Mouse (Mus musculus): ENCODE data around the gene Trcg1. TPM values are rescaled to one million over a fixed set of nuclear protein-coding genes. Genes with fewer than 3 reads are reported as not detected.

Trcg1 gene
- polyA plus RNA-seq, 1 experiment from 2014 or later = not detected

- peaks cover 20% of the 10 kb centered on the region for H3K36me3 ChIP-seq (ENCODE audit: control insufficient read depth, insufficient read depth, low read length)
- no peaks in the 10 kb centered on the region for H3K9me3 ChIP-seq (ENCODE audit: control insufficient read depth, low read length)
- DNase-seq (ENCODE audit: low spot score) (peak; percentile 69), ATAC-seq (ENCODE audit: low read depth) (peak; percentile 82)
- 0% methylated on average over 27 of the region's 87 CpGs for WGBS
- H3K27ac ChIP-seq (replicated peaks; ENCODE audit: low read depth, low read length) = peak within 1 kb of the TSS; percentile 79
- H3K27me3 ChIP-seq (replicated peaks; ENCODE audit: control insufficient read depth, insufficient read depth, low read length) = no peaks in the 10 kb centered on the region
- peaks cover 14% of the 10 kb centered on the region for H3K4me1 ChIP-seq (ENCODE audit: control insufficient read depth, insufficient read depth, low read length)
- peak within 1 kb of the TSS; percentile 92 for H3K4me2 ChIP-seq (ENCODE audit: low read depth, low read length)
- peak within 1 kb of the TSS; percentile 92 for H3K9ac ChIP-seq (ENCODE audit: low read depth, low read length)
- H3K4me3 ChIP-seq (ENCODE audit: low read depth, low read length) = peak within 1 kb of the TSS; percentile 67
Measured at GRCm38 (mm10) chr9:57261913-57262794, 25.8 kb downstream of the Trcg1 start, which contains the start of gene 1700017B05Rik. TSS of gene 1700017B05Rik (minus strand) at chr9:57262612.

GRCm38 (mm10) chr9:57262795-57263684, 26.7 kb downstream of the Trcg1 start:
- no peaks in the 10 kb centered on the region for H3K27me3 ChIP-seq (replicated peaks; ENCODE audit: control insufficient read depth, insufficient read depth, low read length)
- no peaks in the 10 kb centered on the region for H3K9me3 ChIP-seq (ENCODE audit: control insufficient read depth, low read length)
- peak overlapping the region; percentile 92 for H3K9ac ChIP-seq (ENCODE audit: low read depth, low read length)
- peaks cover 14% of the 10 kb centered on the region for H3K4me1 ChIP-seq (ENCODE audit: control insufficient read depth, insufficient read depth, low read length)
- 0 out of 2 replicates have a peak overlapping the region, but pooled peaks have one; percentile 79 for H3K27ac ChIP-seq (replicated peaks; ENCODE audit: low read depth, low read length)
- ATAC-seq (ENCODE audit: low read depth) = no peak
- peaks cover 11% of the 10 kb centered on the region for H3K36me3 ChIP-seq (ENCODE audit: control insufficient read depth, insufficient read depth, low read length)
- H3K4me2 ChIP-seq (ENCODE audit: low read depth, low read length) = peak overlapping the region; percentile 92
- no peak for DNase-seq (ENCODE audit: low spot score)
- 51% methylated on average over 13 of the region's 13 CpGs for WGBS
- H3K4me3 ChIP-seq (ENCODE audit: low read depth, low read length) = peak overlapping the region; percentile 67

DNA sequence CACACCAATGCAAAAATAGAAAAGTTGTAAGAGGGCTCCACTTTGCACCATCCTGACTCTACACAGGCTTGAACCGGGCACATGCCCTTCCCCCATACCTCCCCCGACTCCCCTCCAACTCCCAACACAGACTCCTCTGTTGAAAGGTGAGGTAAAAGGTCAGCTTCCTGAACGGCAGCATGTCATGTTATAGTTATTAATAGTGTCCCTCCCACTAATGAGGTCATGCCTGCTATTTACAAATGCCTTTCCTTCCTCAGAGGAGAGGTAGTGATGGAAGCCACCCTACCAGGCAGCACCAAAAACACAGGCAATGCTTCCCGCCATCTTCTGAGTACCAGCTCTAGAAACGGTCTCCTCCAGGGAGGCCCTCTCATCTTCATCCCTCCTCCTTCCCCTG, 28.8 kb downstream of the Trcg1 start:
- WGBS = 32% methylated on average over 5 of the region's 5 CpGs
- Histone ChIP-seq H3K4me2 (ENCODE audit: low read depth, low read length) (no peak overlapping the region), H3K9me3 (ENCODE audit: control insufficient read depth, low read length) (no peaks in the 10 kb centered on the region), H3K27me3 (replicated peaks; ENCODE audit: control insufficient read depth, insufficient read depth, low read length) (no peaks in the 10 kb centered on the region), H3K27ac (replicated peaks; ENCODE audit: low read depth, low read length) (no peak overlapping the region), H3K4me3 (ENCODE audit: low read depth, low read length) (no peak overlapping the region), H3K4me1 (ENCODE audit: control insufficient read depth, insufficient read depth, low read length) (peaks cover 16% of the 10 kb centered on the region), H3K9ac (ENCODE audit: low read depth, low read length) (no peak overlapping the region), H3K36me3 (ENCODE audit: control insufficient read depth, insufficient read depth, low read length) (no peaks in the 10 kb centered on the region)
- ATAC-seq (ENCODE audit: low read depth) = no peak
- DNase-seq (ENCODE audit: low spot score) = no peak

DNA sequence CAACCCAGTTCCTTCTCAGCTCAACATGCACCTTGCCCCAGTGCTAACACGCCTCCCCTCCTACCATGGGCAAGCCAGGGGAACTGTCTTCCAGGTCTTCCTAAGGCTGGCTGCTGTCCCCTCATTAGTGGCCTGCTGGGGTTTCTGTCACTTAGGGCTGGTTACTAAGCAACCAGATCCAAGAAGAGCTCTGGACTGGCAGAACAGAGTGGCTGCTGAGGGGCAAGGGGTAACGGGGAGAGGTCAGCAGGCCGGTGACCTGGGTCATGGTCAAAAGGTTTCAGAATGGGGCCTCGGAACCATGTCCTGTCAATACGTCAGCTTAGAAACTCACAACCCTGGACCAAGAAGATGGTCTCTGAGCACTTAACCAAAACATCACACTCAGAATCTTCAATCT, 31.1 kb downstream of the Trcg1 start:
- Histone ChIP-seq H3K27me3 (replicated peaks; ENCODE audit: control insufficient read depth, insufficient read depth, low read length) (no peaks in the 10 kb centered on the region), H3K27ac (replicated peaks; ENCODE audit: low read depth, low read length) (no peak overlapping the region), H3K4me2 (ENCODE audit: low read depth, low read length) (no peak overlapping the region), H3K36me3 (ENCODE audit: control insufficient read depth, insufficient read depth, low read length) (no peaks in the 10 kb centered on the region), H3K4me1 (ENCODE audit: control insufficient read depth, insufficient read depth, low read length) (peaks cover 8% of the 10 kb centered on the region; the same call in 1 of the 2 replicates), H3K9ac (ENCODE audit: low read depth, low read length) (no peak overlapping the region), H3K4me3 (ENCODE audit: low read depth, low read length) (no peak overlapping the region), H3K9me3 (ENCODE audit: control insufficient read depth, low read length) (no peaks in the 10 kb centered on the region)
- 48% methylated on average over 5 of the region's 5 CpGs for WGBS
- ATAC-seq (ENCODE audit: low read depth) (no peak), DNase-seq (ENCODE audit: low spot score) (no peak)

DNA sequence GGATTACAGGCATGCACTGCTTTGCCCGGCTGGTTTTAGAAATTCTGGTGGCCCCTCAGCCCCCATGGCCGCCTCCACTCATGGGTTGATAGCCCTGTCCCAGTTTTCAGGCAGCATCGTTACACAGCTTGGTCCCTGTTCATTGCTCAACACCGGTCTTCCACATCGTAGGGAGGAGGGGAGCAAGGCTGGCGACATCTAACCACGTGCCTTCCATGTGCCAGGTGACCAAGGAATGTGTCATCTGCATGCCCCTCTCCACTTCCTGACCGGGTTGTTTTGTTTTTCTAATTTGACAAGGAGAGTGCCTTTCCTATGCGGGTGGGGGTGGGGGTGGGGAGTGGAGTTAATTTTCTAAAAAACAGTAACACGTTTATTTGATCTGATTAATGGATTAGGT, 31.7 kb downstream of the Trcg1 start:
- no peaks in the 10 kb centered on the region for H3K36me3 ChIP-seq (ENCODE audit: control insufficient read depth, insufficient read depth, low read length)
- peaks cover 8% of the 10 kb centered on the region; the same call in 1 of the 2 replicates for H3K4me1 ChIP-seq (ENCODE audit: control insufficient read depth, insufficient read depth, low read length)
- no peak for ATAC-seq (ENCODE audit: low read depth)
- no peak overlapping the region for H3K9ac ChIP-seq (ENCODE audit: low read depth, low read length)
- H3K27ac ChIP-seq (replicated peaks; ENCODE audit: low read depth, low read length) = no peak overlapping the region
- H3K27me3 ChIP-seq (replicated peaks; ENCODE audit: control insufficient read depth, insufficient read depth, low read length) = no peaks in the 10 kb centered on the region
- WGBS = 22% methylated on average over 10 of the region's 10 CpGs
- H3K4me2 ChIP-seq (ENCODE audit: low read depth, low read length) = no peak overlapping the region
- no peaks in the 10 kb centered on the region for H3K9me3 ChIP-seq (ENCODE audit: control insufficient read depth, low read length)
- H3K4me3 ChIP-seq (ENCODE audit: low read depth, low read length) = no peak overlapping the region
- no peak for DNase-seq (ENCODE audit: low spot score)

- no peaks in the 10 kb centered on the region for H3K9me3 ChIP-seq (ENCODE audit: control insufficient read depth, low read length)
- H3K9ac ChIP-seq (ENCODE audit: low read depth, low read length) = no peak overlapping the region
- peaks cover 8% of the 10 kb centered on the region; the same call in 1 of the 2 replicates for H3K4me1 ChIP-seq (ENCODE audit: control insufficient read depth, insufficient read depth, low read length)
- 21% methylated on average over 3 of the region's 3 CpGs for WGBS
- H3K4me2 ChIP-seq (ENCODE audit: low read depth, low read length) = no peak overlapping the region
- no peaks in the 10 kb centered on the region for H3K27me3 ChIP-seq (replicated peaks; ENCODE audit: control insufficient read depth, insufficient read depth, low read length)
- ATAC-seq (ENCODE audit: low read depth) = peak; percentile 24; the same call in 1 of the 2 replicates
- no peak overlapping the region for H3K27ac ChIP-seq (replicated peaks; ENCODE audit: low read depth, low read length)
- no peak overlapping the region for H3K4me3 ChIP-seq (ENCODE audit: low read depth, low read length)
- H3K36me3 ChIP-seq (ENCODE audit: control insufficient read depth, insufficient read depth, low read length) = no peaks in the 10 kb centered on the region
- DNase-seq (ENCODE audit: low spot score) = peak; percentile 60
Measured at GRCm38 (mm10) chr9:57268575-57268974, 32.2 kb downstream of the Trcg1 start.

DNA sequence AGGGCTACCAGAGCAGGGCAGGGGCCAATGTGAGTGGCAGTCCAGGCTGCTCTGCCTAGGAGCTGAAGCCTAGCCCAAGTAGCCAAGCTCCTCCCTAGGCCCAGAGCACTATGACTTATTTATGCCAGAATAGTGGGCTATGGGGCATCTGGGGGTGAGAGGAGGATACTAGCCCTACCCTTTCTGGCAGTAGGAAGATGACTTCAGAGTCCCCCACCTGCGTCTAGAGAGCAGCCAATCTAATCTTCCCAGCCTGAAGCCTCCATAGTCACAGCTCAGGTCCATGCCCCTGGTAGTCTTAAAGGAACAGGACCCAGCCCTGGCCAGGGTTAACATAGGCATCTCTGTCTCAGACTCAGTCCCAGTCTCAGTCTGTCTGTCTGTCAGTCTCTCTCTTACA, 33.0 kb downstream of the Trcg1 start:
- Histone ChIP-seq H3K4me2 (ENCODE audit: low read depth, low read length) (no peak overlapping the region), H3K27ac (replicated peaks; ENCODE audit: low read depth, low read length) (no peak overlapping the region), H3K9me3 (ENCODE audit: control insufficient read depth, low read length) (no peaks in the 10 kb centered on the region), H3K4me1 (ENCODE audit: control insufficient read depth, insufficient read depth, low read length) (peaks cover 8% of the 10 kb centered on the region; the same call in 1 of the 2 replicates), H3K4me3 (ENCODE audit: low read depth, low read length) (no peak overlapping the region), H3K9ac (ENCODE audit: low read depth, low read length) (no peak overlapping the region), H3K27me3 (replicated peaks; ENCODE audit: control insufficient read depth, insufficient read depth, low read length) (no peaks in the 10 kb centered on the region), H3K36me3 (ENCODE audit: control insufficient read depth, insufficient read depth, low read length) (no peaks in the 10 kb centered on the region)
- WGBS = 17% methylated on average over 1 of the region's 1 CpGs
- ATAC-seq (ENCODE audit: low read depth) (no peak), DNase-seq (ENCODE audit: low spot score) (no peak)

GRCm38 (mm10) chr9:57270399-57270798, 34.0 kb downstream of the Trcg1 start:
- ATAC-seq (ENCODE audit: low read depth) = no peak
- Histone ChIP-seq H3K9ac (ENCODE audit: low read depth, low read length) (no peak overlapping the region), H3K27me3 (replicated peaks; ENCODE audit: control insufficient read depth, insufficient read depth, low read length) (no peaks in the 10 kb centered on the region), H3K27ac (replicated peaks; ENCODE audit: low read depth, low read length) (no peak overlapping the region), H3K4me2 (ENCODE audit: low read depth, low read length) (no peak overlapping the region), H3K36me3 (ENCODE audit: control insufficient read depth, insufficient read depth, low read length) (no peaks in the 10 kb centered on the region), H3K9me3 (ENCODE audit: control insufficient read depth, low read length) (no peaks in the 10 kb centered on the region), H3K4me3 (ENCODE audit: low read depth, low read length) (no peak overlapping the region), H3K4me1 (ENCODE audit: control insufficient read depth, insufficient read depth, low read length) (peaks cover 8% of the 10 kb centered on the region; the same call in 1 of the 2 replicates)
- peak; percentile 38 for DNase-seq (ENCODE audit: low spot score)
- 14% methylated on average over 8 of the region's 8 CpGs for WGBS

Data from embryonic facial prominence, embryonic 14.5 days (tissue).